Mouse (Mus musculus): ENCODE measurements at regions not wholly inside any gene's neighbourhood (a gene's known extent, or its start where the extent isn't known, plus 50 kb on each side); places are given as distances from the start of the nearest gene placed in this dataset.

DNA sequence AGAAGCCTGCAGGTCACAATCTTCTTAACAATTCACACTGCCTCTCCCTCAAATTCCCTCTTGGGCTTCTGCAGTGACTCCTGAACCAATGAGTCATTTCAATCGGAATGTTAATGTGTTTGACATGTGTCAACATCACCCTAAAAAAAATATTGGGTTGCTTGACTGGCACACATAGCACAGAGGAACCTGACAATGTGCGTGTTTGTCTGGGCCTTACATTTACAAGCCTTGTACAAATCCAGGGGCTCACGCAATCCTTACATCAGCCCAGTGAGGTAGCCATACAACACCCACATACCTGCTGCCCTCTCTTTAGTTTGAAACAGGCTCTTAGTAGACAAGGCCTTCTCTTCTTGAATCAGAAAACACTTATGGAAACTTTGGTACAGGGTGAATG is 153.8 kb upstream of the Maf start:
- 71% methylated on average over 3 of the region's 3 CpGs for whole genome bisulfite sequencing
- Histone ChIP-seq H3K4me2 (ENCODE audit: low read depth, low read length) (no peak overlapping the region), H3K36me3 (ENCODE audit: control insufficient read depth, insufficient read depth, low read length) (no peaks in the 10 kb centered on the region), H3K4me1 (ENCODE audit: control insufficient read depth, insufficient read depth, low read length) (no peaks in the 10 kb centered on the region), H3K27me3 (replicated peaks; ENCODE audit: control insufficient read depth, insufficient read depth, low read length) (no peaks in the 10 kb centered on the region), H3K27ac (ENCODE audit: low read length) (no peak overlapping the region), H3K9ac (ENCODE audit: low read depth, low read length) (no peak overlapping the region), H3K4me3 (ENCODE audit: low read length) (no peak overlapping the region), H3K9me3 (ENCODE audit: control insufficient read depth, low read length) (no peaks in the 10 kb centered on the region)
- ATAC-seq: no peak

DNA sequence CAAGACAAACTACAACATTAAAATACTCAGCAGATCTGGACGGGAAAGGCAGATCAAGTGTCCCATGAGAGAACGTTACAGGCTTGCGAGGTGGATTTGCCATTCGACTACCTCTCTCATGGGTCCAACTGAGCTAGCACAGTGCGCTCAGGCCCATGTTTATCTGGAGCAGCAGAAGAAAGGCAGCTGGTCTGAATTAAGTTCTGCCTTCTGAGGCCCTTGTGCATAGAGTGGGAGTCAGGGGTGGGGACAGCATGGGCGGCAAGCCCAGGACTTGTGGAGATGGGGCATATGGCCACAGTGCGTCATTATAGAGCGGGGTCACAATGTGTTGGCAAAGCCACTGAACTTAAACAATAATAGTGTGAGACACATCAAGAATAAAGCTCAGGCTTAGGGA is 151.8 kb upstream of the Maf start:
- WGBS: 72% methylated on average over 8 of the region's 8 CpGs
- no peak overlapping the region for H3K27ac ChIP-seq (ENCODE audit: low read length)
- ATAC-seq: no peak
- H3K27me3 ChIP-seq (replicated peaks; ENCODE audit: control insufficient read depth, insufficient read depth, low read length): no peaks in the 10 kb centered on the region
- 0 out of 2 replicates have a peak, but pooled peaks cover 3% of the 10 kb centered on the region for H3K4me1 ChIP-seq (ENCODE audit: control insufficient read depth, insufficient read depth, low read length)
- no peaks in the 10 kb centered on the region for H3K36me3 ChIP-seq (ENCODE audit: control insufficient read depth, insufficient read depth, low read length)
- H3K9ac ChIP-seq (ENCODE audit: low read depth, low read length): no peak overlapping the region
- no peak overlapping the region for H3K4me2 ChIP-seq (ENCODE audit: low read depth, low read length)
- no peaks in the 10 kb centered on the region for H3K9me3 ChIP-seq (ENCODE audit: control insufficient read depth, low read length)
- H3K4me3 ChIP-seq (ENCODE audit: low read length): no peak overlapping the region

DNA sequence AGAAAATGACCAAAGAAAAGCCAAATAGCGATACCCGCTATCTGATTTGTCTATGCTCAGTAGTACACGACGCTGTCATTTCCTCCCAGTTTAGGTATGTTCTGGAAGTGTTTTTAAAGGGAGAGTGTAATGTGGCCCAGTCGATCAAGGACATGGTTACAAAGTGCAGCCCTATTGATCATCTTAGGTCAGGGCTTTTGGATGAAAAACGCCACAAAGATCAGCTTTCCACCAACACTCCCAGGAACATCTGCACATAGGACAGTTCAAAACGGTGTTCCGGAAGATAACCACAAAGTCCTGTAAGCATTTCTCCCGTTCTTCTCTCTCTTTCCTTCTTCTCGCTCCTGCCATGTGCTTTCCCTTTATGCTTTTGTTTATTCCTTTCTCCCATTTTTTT is 149.2 kb upstream of the Maf start:
- Histone ChIP-seq H3K4me3 (ENCODE audit: low read length) (no peak overlapping the region), H3K27ac (ENCODE audit: low read length) (no peak overlapping the region), H3K9ac (ENCODE audit: low read depth, low read length) (no peak overlapping the region), H3K4me1 (ENCODE audit: control insufficient read depth, insufficient read depth, low read length) (0 out of 2 replicates have a peak, but pooled peaks cover 3% of the 10 kb centered on the region), H3K9me3 (ENCODE audit: control insufficient read depth, low read length) (no peaks in the 10 kb centered on the region), H3K4me2 (ENCODE audit: low read depth, low read length) (no peak overlapping the region), H3K27me3 (replicated peaks; ENCODE audit: control insufficient read depth, insufficient read depth, low read length) (no peaks in the 10 kb centered on the region), H3K36me3 (ENCODE audit: control insufficient read depth, insufficient read depth, low read length) (no peaks in the 10 kb centered on the region)
- ATAC-seq: no peak
- 91% methylated on average over 10 of the region's 10 CpGs for WGBS

DNA sequence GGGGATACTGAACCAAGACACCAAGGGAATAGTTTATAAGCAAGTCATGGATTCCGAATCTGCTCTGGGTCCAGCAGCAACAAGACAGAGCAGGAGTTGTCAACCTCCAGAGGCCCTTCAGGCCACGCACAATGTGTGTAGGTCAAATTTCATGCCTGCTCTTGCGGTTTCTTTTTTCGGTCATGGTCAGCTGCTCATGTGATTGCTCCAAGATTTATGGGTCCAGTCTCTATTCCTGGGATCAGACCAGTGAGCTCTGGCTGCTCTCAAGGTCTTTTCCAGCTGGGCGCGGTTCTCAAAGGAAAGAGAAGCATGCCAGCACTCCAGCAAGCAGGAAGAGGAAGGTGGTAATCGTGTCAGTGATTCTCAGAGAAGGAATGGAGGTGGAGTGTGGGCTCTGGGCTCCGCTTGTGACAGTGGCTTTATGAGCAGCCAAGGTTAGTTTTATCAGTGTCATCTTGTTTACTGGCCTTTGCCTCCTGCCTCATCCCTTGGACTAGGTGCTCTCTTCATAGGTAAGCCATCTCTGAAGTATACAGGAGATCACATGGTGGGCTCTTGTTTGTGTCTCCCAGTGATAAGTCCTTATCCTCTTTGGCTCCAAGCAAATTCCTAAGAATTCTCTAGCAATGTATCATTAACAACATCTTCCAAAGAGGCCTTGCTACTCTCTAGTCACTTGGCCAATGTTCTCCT is 148.5 kb upstream of the Maf start:
- ATAC-seq: no peak
- H3K4me1 ChIP-seq (ENCODE audit: control insufficient read depth, insufficient read depth, low read length): 0 out of 2 replicates have a peak, but pooled peaks cover 3% of the 10 kb centered on the region
- no peaks in the 10 kb centered on the region for H3K27me3 ChIP-seq (replicated peaks; ENCODE audit: control insufficient read depth, insufficient read depth, low read length)
- H3K9me3 ChIP-seq (ENCODE audit: control insufficient read depth, low read length): no peaks in the 10 kb centered on the region
- H3K27ac ChIP-seq (ENCODE audit: low read length): no peak overlapping the region
- H3K4me2 ChIP-seq (ENCODE audit: low read depth, low read length): no peak overlapping the region
- H3K9ac ChIP-seq (ENCODE audit: low read depth, low read length): no peak overlapping the region
- no peak overlapping the region for H3K4me3 ChIP-seq (ENCODE audit: low read length)
- no peaks in the 10 kb centered on the region for H3K36me3 ChIP-seq (ENCODE audit: control insufficient read depth, insufficient read depth, low read length)
- WGBS: 74% methylated on average over 8 of the region's 8 CpGs

DNA sequence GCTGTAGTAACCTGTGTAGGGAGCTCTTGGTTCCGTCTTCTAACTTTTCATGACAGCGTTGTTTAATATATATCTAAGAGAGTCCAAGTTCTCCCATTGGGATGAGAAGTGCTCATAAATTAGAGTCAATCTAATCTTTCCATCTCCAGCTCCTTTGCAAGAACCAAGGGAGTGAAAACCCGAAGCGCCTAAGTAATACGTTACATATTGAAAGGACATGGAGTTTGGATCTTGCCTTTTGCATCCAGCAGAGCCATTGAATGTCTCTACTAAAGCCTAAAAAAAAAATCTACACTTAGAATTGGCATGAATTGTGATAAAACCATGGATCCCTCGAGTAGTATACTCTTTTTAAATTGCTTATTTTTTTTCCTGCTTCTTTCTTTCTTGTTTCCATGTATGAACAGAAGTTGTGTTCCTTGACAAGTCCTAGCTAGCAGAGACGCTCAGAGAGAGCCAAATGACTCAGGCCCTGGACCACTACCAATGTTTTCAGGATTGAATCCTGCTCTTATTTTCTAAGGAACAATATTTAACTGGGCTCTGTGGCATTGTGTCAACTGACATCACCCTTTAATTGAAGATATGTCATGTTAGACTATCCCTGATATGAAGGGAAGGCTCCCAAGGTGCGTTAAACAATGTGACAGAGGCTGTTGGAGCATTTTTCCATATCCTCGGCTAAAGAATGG is 146.8 kb upstream of the Maf start:
- 0 out of 2 replicates have a peak, but pooled peaks cover 3% of the 10 kb centered on the region for H3K4me1 ChIP-seq (ENCODE audit: control insufficient read depth, insufficient read depth, low read length)
- H3K36me3 ChIP-seq (ENCODE audit: control insufficient read depth, insufficient read depth, low read length): no peaks in the 10 kb centered on the region
- no peaks in the 10 kb centered on the region for H3K27me3 ChIP-seq (replicated peaks; ENCODE audit: control insufficient read depth, insufficient read depth, low read length)
- no peak overlapping the region for H3K27ac ChIP-seq (ENCODE audit: low read length)
- no peak for ATAC-seq
- no peak overlapping the region for H3K4me3 ChIP-seq (ENCODE audit: low read length)
- H3K9ac ChIP-seq (ENCODE audit: low read depth, low read length): no peak overlapping the region
- H3K4me2 ChIP-seq (ENCODE audit: low read depth, low read length): no peak overlapping the region
- no peaks in the 10 kb centered on the region for H3K9me3 ChIP-seq (ENCODE audit: control insufficient read depth, low read length)
- 80% methylated on average over 9 of the region's 9 CpGs for WGBS

DNA sequence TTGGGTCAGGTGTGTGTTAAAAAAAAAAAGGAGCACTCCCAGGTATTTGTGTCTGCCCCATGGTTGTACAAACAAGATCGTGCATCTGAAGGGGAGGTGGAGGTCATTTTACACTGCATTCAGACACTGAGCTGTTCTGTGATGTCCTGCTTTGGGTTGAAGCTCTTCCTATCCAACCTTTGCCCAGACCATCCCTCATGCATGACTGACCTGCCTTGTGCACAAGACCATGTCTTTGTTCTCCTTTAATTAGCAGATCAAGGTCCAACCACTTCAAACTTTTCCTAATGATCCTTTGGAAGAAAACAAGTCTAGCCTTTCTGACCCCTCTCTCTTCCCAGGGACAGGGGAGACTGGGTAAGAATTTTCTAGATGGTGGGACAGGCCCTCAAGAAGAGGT is 143.0 kb upstream of the Maf start:
- Histone ChIP-seq H3K27me3 (replicated peaks; ENCODE audit: control insufficient read depth, insufficient read depth, low read length) (no peaks in the 10 kb centered on the region), H3K27ac (ENCODE audit: low read length) (no peak overlapping the region), H3K9ac (ENCODE audit: low read depth, low read length) (no peak overlapping the region), H3K4me1 (ENCODE audit: control insufficient read depth, insufficient read depth, low read length) (no peaks in the 10 kb centered on the region), H3K9me3 (ENCODE audit: control insufficient read depth, low read length) (no peaks in the 10 kb centered on the region), H3K4me2 (ENCODE audit: low read depth, low read length) (no peak overlapping the region), H3K4me3 (ENCODE audit: low read length) (no peak overlapping the region), H3K36me3 (ENCODE audit: control insufficient read depth, insufficient read depth, low read length) (no peaks in the 10 kb centered on the region)
- WGBS: 76% methylated on average over 1 of the region's 1 CpGs
- peak; percentile 28; the same call in 1 of the 2 replicates for ATAC-seq

DNA sequence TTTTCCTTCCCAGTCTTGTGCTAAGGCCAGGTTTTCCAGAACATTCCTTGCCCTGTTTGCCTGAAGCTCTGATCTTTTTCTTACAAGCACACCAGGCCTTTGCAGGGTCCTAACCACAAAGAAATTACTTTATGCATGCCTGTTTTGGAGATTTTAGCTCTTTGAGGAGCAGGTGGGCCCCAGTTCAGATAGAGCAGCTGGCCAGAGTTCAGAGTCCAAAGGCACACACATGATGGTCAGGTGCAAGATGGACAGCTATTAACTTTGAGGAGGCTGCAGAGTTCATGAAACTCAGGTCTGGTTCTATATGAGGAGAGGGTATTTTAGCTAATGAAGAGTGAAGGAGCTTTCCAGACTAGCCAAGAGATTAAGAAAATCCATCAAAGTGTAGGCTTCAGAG is 125.8 kb upstream of the Maf start:
- Histone ChIP-seq H3K4me2 (ENCODE audit: low read depth, low read length) (no peak overlapping the region), H3K36me3 (ENCODE audit: control insufficient read depth, insufficient read depth, low read length) (no peaks in the 10 kb centered on the region), H3K9ac (ENCODE audit: low read depth, low read length) (no peak overlapping the region), H3K9me3 (ENCODE audit: control insufficient read depth, low read length) (no peaks in the 10 kb centered on the region; the same call in 1 of the 2 replicates), H3K27me3 (replicated peaks; ENCODE audit: control insufficient read depth, insufficient read depth, low read length) (no peaks in the 10 kb centered on the region), H3K4me1 (ENCODE audit: control insufficient read depth, insufficient read depth, low read length) (peaks cover 5% of the 10 kb centered on the region; the same call in 1 of the 2 replicates), H3K4me3 (ENCODE audit: low read length) (no peak overlapping the region), H3K27ac (ENCODE audit: low read length) (no peak overlapping the region)
- no peak for ATAC-seq

DNA sequence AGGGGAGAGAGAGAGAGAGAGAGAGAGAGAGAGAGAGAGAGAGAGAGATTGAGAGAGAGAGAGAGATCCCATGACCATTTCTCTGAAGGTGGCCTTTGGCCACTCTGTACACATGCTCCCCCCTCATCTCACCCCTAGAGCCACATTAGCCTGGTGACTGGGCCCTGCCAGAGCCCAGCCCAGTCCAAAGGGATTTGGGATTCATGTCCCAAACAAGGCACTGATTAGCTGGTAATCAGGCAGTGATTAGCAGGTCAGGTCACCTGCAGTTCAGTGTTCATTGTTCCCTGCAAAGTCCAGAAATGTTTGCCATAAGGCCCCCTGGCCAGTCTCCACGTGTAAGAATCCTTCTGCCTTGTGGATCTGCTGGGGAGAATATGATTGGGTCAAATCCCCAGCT is 124.1 kb upstream of the Maf start:
- Histone ChIP-seq H3K9me3 (ENCODE audit: control insufficient read depth, low read length) (no peaks in the 10 kb centered on the region; the same call in 1 of the 2 replicates), H3K4me2 (ENCODE audit: low read depth, low read length) (no peak overlapping the region), H3K4me1 (ENCODE audit: control insufficient read depth, insufficient read depth, low read length) (peaks cover 11% of the 10 kb centered on the region), H3K36me3 (ENCODE audit: control insufficient read depth, insufficient read depth, low read length) (no peaks in the 10 kb centered on the region), H3K27ac (ENCODE audit: low read length) (peak overlapping the region; percentile 49; the same call in 1 of the 2 replicates), H3K27me3 (replicated peaks; ENCODE audit: control insufficient read depth, insufficient read depth, low read length) (no peaks in the 10 kb centered on the region), H3K4me3 (ENCODE audit: low read length) (no peak overlapping the region), H3K9ac (ENCODE audit: low read depth, low read length) (no peak overlapping the region)
- 24% methylated on average over 1 of the region's 1 CpGs for WGBS
- ATAC-seq: peak; percentile 84

DNA sequence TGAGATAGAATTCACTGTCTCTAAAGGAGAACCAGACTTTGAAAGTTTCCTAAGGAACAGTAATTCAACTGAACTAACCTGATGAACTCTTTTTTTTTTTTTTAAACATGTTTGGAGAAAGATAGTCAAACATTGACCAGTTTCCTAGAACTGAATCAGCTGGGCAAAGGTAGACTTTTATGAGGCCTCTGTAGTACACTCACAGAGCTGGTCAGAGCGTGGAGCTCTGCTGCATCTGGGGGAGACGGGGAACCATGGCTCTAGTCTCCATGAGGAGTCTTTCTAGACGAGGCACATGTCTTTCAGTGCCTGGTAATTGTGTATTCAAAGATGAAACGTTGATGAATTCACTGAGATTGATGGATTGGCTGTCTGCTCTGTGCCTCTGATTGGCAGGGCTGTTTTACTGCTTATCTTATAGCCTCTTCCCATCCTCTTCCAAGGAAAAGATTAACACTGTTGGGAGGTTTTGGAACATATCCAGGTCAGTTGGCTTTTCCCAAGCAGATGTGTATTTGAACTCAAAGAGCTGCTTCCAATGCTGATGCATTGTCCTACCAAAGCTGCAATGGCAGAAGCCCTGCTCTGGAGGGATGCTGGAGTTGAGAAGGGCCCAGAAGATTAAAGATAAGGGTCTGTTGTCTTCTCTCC is 122.5 kb upstream of the Maf start:
- Histone ChIP-seq H3K27ac (ENCODE audit: low read length) (peak overlapping the region; percentile 66), H3K36me3 (ENCODE audit: control insufficient read depth, insufficient read depth, low read length) (no peaks in the 10 kb centered on the region), H3K9ac (ENCODE audit: low read depth, low read length) (no peak overlapping the region), H3K27me3 (replicated peaks; ENCODE audit: control insufficient read depth, insufficient read depth, low read length) (no peaks in the 10 kb centered on the region), H3K4me3 (ENCODE audit: low read length) (no peak overlapping the region), H3K4me2 (ENCODE audit: low read depth, low read length) (no peak overlapping the region), H3K9me3 (ENCODE audit: control insufficient read depth, low read length) (no peaks in the 10 kb centered on the region), H3K4me1 (ENCODE audit: control insufficient read depth, insufficient read depth, low read length) (peaks cover 26% of the 10 kb centered on the region)
- 46% methylated on average over 4 of the region's 4 CpGs for WGBS
- ATAC-seq: peak; percentile 77
